Mouse (Mus musculus) spleen, adult 2 months (tissue): Measurements from ENCODE around the gene Prkce. TPM values are rescaled to one million over a fixed set of nuclear protein-coding genes. Genes with fewer than 3 reads are reported as not detected.

Experiments
- DNase-seq, 2 experiments: peaks; one replicate each; pipeline versions ENCODE4 v3.0.0 to v3.0.0-alpha.2; 2012 to 2021; ENCODE audit warnings: low spot score in 2 of 2, low read depth in 1 of 2
- H3K27ac ChIP-seq: fragments of 200-500 bp; 2 replicates; pipeline ENCODE4 v1.5.1; 2012; ENCODE audit warnings: low read length, inconsistent platforms; ENCODE audit not compliant: insufficient read depth
- H3K27me3 ChIP-seq: fragments of 200-500 bp; 2 replicates; pipeline ENCODE4 v1.6.1; 2012; ENCODE audit warnings: mild to moderate bottlenecking, moderate library complexity, low read length, inconsistent platforms; ENCODE audit not compliant: control insufficient read depth, insufficient read depth
- H3K36me3 ChIP-seq: fragments of 200-500 bp; 2 replicates; pipeline ENCODE4 v1.6.1; 2012; ENCODE audit warnings: mild to moderate bottlenecking, low read length, inconsistent platforms; ENCODE audit not compliant: control insufficient read depth, insufficient read depth
- H3K4me1 ChIP-seq: fragments of 200-500 bp; 2 replicates; pipeline ENCODE4 v1.6.1; 2011; ENCODE audit warnings: inconsistent platforms; ENCODE audit not compliant: control insufficient read depth, insufficient read depth, insufficient read length
- H3K4me3 ChIP-seq: fragments of 200-500 bp; 2 replicates; pipeline ENCODE4 v1.5.1; 2011; ENCODE audit warnings: mild to moderate bottlenecking, inconsistent platforms; ENCODE audit not compliant: insufficient read depth, insufficient read length; ENCODE audit errors: extremely low read depth
- CTCF ChIP-seq: fragments of 200-500 bp; IDR thresholded peaks from 2 replicates; pipeline ENCODE4 v1.5.1; 2011; ENCODE audit warnings: mild to moderate bottlenecking, inconsistent platforms; ENCODE audit not compliant: insufficient read depth, insufficient read length, insufficient replicate concordance; ENCODE audit errors: extremely low read depth
- POLR2A ChIP-seq: fragments of 200-500 bp; IDR thresholded peaks from 2 replicates; pipeline ENCODE4 v1.6.1; 2011; ENCODE audit warnings: low read depth, low read length, inconsistent platforms
- WGBS: fragments of 180-500 bp; shearing (Covaris S2); methylation state at CpG from one replicate; pipeline ENCODE4 v1.1.7; 2018; 5-methylcytosine and 5-hydroxymethylcytosine counted together
- polyA plus RNA-seq: library from polyadenylated mRNA; depleted of rRNA; stranded (reverse); fragments of >200 nt; gene quantifications from 2 replicates; pipeline ENCODE4 v1.2.3, GENCODE M21; 2012

Gene Prkce
- polyA plus RNA-seq, 1 experiment, result 4.8 TPM

GRCm38 (mm10) chr17:86175516-86175915, 7.9 kb downstream of the Prkce start:
- no peak overlapping the region for H3K4me3 ChIP-seq
- no peaks in the 10 kb centered on the region for H3K27me3 ChIP-seq
- WGBS, result 69% methylated on average over 9 of the region's 9 CpGs
- peaks cover 2% of the 10 kb centered on the region; the same call in 1 of the 2 replicates for H3K4me1 ChIP-seq
- H3K36me3 ChIP-seq, result peaks cover 6% of the 10 kb centered on the region; the same call in 1 of the 2 replicates
- TF ChIP-seq CTCF (no peak), POLR2A (no peak)
- no peak for DNase-seq
- H3K27ac ChIP-seq, result no peak overlapping the region

- Histone ChIP-seq H3K4me3 (no peak overlapping the region), H3K36me3 (peaks cover 6% of the 10 kb centered on the region; the same call in 1 of the 2 replicates), H3K27ac (no peak overlapping the region), H3K4me1 (no peaks in the 10 kb centered on the region), H3K27me3 (no peaks in the 10 kb centered on the region)
- no peak for DNase-seq
- TF ChIP-seq POLR2A, result no peak
- no peak for TF ChIP-seq CTCF
- 64% methylated on average over 7 of the region's 7 CpGs for WGBS
These were observed 9.1 kb downstream of the Prkce start for GRCm38 (mm10) chr17:86176722-86177121.

GRCm38 (mm10) chr17:86183788-86184187, 16.2 kb downstream of the Prkce start:
- H3K27me3 ChIP-seq, result no peaks in the 10 kb centered on the region
- no peak for DNase-seq
- no peak for TF ChIP-seq CTCF
- TF ChIP-seq POLR2A, result no peak
- peaks cover 14% of the 10 kb centered on the region for H3K4me1 ChIP-seq
- 31% methylated on average over 2 of the region's 2 CpGs for WGBS
- no peak overlapping the region for H3K4me3 ChIP-seq
- H3K36me3 ChIP-seq, result no peaks in the 10 kb centered on the region
- no peak overlapping the region for H3K27ac ChIP-seq

- 18% methylated on average over 9 of the region's 9 CpGs for WGBS
- Histone ChIP-seq H3K36me3 (no peaks in the 10 kb centered on the region), H3K4me1 (peaks cover 14% of the 10 kb centered on the region), H3K4me3 (no peak overlapping the region), H3K27me3 (no peaks in the 10 kb centered on the region), H3K27ac (no peak overlapping the region)
- no peak for TF ChIP-seq CTCF
- TF ChIP-seq POLR2A, result no peak
- DNase-seq, result no peak
These were observed 17.1 kb downstream of the Prkce start for GRCm38 (mm10) chr17:86184552-86185209.

GRCm38 (mm10) chr17:86185584-86185983, 18.0 kb downstream of the Prkce start:
- H3K27ac ChIP-seq, result no peak overlapping the region
- peaks cover 14% of the 10 kb centered on the region for H3K4me1 ChIP-seq
- DNase-seq, result no peak
- H3K4me3 ChIP-seq, result no peak overlapping the region
- no peaks in the 10 kb centered on the region for H3K27me3 ChIP-seq
- no peak for TF ChIP-seq CTCF
- TF ChIP-seq POLR2A, result no peak
- WGBS, result 33% methylated on average over 7 of the region's 7 CpGs
- H3K36me3 ChIP-seq, result no peaks in the 10 kb centered on the region

GRCm38 (mm10) chr17:86187777-86188176, 20.2 kb downstream of the Prkce start:
- H3K27ac ChIP-seq, result no peak overlapping the region
- H3K36me3 ChIP-seq, result no peaks in the 10 kb centered on the region
- H3K4me3 ChIP-seq, result no peak overlapping the region
- H3K27me3 ChIP-seq, result no peaks in the 10 kb centered on the region
- no peak for DNase-seq
- peaks cover 14% of the 10 kb centered on the region for H3K4me1 ChIP-seq
- WGBS, result 10% methylated on average over 1 of the region's 1 CpGs
- no peak for TF ChIP-seq CTCF
- TF ChIP-seq POLR2A, result no peak

- no peak for DNase-seq
- no peaks in the 10 kb centered on the region for H3K36me3 ChIP-seq
- no peak overlapping the region for H3K4me3 ChIP-seq
- no peak overlapping the region for H3K27ac ChIP-seq
- H3K4me1 ChIP-seq, result no peaks in the 10 kb centered on the region
- no peak for TF ChIP-seq CTCF
- no peak for TF ChIP-seq POLR2A
- WGBS, result 74% methylated on average over 6 of the region's 6 CpGs
- no peaks in the 10 kb centered on the region for H3K27me3 ChIP-seq
These were observed 26.4 kb downstream of the Prkce start for GRCm38 (mm10) chr17:86193979-86194378.
